Mouse (Mus musculus) v-Abl transformed pro-B cells (cell line): ENCODE results near the gene BC067074.

ENCODE experiments used
- in situ Hi-C, 2 experiments: fragments of 400-800 bp; cut with MboI; formaldehyde crosslinking; loops; one replicate each; pipeline ENCODE4 v1.15.1; 2025; ENCODE audit not compliant: unreplicated experiment in 2 of 2

Gene BC067074

DNA sequence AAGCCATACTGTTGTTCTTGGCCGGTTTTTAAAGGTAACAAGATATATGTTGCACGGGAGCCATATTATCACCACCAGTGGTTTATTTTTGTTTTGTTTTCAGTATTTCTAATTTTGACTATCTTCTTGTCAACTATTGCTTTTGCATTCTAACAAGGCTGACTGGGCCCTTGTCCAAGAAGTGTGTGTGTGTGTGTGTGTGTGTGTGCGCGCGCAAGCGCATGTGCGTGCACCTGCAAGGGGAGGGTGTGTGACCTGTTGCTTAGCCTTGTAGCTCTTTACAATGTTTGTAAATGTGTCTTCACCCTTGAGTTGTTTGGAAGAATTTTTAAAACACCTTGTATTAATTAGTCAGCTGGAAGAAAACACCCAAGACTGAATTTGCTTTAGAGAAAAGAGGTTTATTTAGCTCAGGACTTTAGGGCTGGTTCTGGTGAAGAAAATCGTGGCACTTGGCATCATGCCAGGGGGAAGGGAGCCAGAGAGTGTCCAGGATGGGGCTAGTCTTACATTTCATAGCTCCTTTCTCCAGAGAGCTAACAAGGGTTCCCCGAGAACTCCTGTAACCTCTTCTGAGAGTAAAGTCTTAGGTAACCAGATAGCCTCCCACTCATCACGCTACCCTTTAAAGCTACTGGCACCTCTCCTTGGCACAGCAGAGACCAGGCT is 3.0 kb downstream of the BC067074 start:
- in situ Hi-C loops: no loop called here

DNA sequence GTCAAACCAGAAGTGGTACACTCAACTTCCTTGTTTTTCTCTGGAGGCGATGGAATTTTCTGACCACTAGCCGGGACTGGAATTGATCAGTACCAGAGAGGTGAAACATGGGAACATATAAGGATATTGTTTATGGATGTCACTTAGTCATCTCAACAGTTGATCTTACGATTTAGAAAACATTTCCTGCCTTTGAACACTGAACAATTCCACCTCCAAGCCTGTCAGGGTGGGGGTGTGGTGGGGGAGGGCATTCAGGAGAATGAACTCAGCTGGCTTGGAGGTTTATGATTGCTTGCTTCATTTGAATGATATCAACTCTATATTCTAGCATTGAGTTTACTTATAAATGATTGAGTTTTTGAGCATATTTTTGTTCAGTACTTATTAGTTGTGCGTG is 13.6 kb downstream of the BC067074 start:
- in situ Hi-C loops: no loop called here

DNA sequence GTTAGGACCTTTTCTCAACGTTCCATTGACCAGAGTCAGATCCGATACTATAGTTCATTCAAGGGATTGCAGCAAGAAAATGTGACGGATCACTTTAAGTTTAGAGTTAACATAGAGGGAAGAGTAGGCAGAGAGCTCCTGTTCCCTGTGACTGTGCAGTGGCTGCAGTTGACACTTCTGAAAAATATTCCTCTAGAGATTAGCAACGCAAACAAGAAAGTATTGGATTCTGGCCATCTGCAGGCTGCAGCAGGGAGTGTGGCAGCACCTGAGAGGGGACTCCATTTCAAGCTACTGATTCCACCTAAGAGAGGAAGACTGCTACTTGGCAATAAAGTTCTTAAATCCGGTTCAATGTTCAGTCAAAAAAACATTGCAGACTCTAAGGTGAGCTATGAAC is 26.6 kb downstream of the BC067074 start:
- in situ Hi-C loops: no loop called here

DNA sequence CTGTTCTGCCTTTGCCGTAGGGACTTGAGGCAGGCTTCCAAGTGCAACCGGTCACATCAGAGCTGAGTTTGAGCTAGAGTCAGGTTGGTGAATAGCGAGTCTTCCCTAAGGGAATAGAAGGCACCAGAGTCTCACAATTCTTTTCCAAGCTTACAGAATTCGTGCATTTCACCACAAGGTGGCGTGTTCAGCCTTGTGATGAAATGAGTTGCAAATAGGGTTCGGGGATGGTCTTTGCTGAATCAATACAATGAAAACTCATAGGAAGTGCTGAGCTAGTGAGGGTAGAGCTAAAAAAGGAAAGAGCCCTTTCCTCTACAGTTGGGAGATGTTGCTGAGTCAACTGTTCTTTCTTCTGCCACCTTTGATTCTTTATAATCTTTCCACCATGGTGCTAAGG is 29.0 kb downstream of the BC067074 start:
- in situ Hi-C loops: no loop called here

- in situ Hi-C loops: no loop called here
Measured at GRCm38 (mm10) chr13:113324241-113324640, 31.3 kb downstream of the BC067074 start.

DNA sequence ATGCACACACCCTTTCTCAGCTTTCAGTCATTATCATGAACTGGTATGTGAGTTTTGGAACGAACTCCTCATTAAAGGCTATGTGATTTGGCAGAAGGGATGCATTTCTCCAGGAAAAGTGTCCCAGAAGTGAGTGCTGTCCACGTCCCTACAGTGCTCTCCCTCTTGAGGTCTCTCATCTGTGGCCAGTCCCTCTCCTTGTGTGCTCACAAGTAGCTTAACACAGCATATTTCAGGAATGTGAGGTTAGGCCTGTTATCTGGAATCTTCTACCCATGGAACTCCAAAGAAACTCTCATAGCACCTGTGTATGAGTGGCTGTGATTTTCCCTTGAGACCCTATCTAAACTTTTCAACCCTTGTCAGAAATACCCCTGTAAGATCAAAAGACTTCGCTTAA is 32.7 kb downstream of the BC067074 start:
- in situ Hi-C loops: loop anchor here (25.0 kb wide), 1 partner anchor 287 kb away; the partner anchor contains the start of gene Snx18 (in 2 of the 2)

DNA sequence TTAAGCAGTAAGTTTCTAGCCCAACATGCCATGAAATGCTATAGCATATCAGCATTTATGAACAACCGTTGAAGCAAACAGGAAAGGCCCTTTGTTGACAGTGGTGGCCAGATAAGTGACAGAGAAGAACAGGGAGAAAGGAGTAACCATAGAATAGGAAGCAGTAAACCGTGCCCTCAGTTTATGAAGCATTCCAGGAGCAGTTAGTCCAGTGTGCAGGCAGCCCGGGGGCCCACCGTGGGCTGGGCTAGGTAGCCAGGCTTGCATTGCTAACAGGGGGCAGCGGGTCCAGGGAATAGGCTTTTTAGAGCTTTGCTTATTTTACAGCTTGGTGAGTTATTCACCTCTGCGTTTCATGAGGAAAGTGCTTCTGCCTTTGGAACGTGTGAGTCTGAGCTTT is 39.3 kb downstream of the BC067074 start:
- in situ Hi-C loops: loop anchor here (25.0 kb wide), 1 partner anchor 280 kb away; the partner anchor contains the start of gene Snx18 (in 2 of the 2)

DNA sequence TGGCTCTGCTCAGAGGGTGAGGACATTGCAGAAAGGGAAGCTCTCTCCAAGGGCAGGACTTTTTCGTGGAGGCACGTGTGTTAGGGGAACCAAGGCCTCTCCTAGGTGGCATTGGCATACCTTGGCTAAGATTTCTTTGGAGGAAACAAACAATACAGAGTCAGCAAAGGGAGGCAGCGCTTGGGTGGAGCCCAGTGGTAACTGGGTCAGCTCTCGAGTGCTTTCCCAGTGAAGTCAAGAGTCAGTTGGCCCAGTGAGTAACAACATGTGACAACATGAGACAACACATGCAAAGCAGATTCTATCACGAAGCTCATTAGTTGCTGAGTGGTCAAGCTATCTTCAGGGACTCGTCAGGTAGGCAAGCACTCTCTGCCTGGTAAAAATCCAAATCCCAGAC is 40.4 kb downstream of the BC067074 start:
- in situ Hi-C loops: loop anchor here (25.0 kb wide), 1 partner anchor 279 kb away; the partner anchor contains the start of gene Snx18 (in 2 of the 2)

DNA sequence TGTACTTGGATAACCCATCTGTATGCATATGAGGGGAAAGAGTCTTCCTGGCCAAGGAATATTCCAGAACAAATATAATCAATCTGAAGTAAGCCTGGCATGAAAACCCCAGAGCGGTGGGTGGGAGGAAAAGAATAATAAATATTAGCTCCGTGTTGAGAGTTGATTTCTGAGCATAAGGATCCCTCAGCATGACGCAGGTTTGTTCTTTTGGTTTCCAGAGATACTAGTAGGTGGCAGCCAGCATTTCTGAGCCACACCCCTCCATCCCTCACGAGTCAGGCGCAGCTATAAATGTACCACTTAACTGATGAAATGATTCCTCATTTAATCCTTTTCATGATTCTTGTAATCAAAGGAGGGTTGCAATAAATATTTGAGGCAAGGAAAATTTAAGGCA is 41.0 kb downstream of the BC067074 start:
- in situ Hi-C loops: loop anchor here (25.0 kb wide), 1 partner anchor 278 kb away; the partner anchor contains the start of gene Snx18 (in 2 of the 2)

DNA sequence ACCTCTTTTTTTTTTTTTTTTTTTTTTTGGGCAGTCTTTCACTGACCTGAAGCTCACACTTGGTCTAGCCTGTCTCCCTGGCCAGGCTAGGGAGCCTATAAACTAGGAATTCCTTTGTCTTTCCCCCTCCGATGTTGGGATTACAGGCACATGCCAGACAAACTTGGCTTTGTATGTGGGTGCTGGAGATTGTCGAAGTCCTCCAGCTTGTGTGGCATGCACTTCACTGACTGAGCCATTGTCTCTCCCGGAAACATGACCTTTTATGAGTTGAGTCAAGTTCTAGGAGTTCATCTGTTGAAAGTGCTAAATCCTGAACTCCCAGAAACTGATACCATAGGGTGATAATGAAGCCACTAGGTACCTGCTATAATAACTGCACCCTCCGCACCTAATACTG is 41.8 kb downstream of the BC067074 start:
- in situ Hi-C loops: loop anchor here (25.0 kb wide), 1 partner anchor 278 kb away; the partner anchor contains the start of gene Snx18 (in 2 of the 2)

- in situ Hi-C loops: loop anchor here (25.0 kb wide), 1 partner anchor 275 kb away; the partner anchor contains the start of gene Snx18 (in 2 of the 2)
Measured at GRCm38 (mm10) chr13:113337223-113337858, 44.4 kb downstream of the BC067074 start.

- in situ Hi-C loops: loop anchor here (25.0 kb wide), 1 partner anchor 272 kb away; the partner anchor contains the start of gene Snx18 (in 2 of the 2)
Measured at GRCm38 (mm10) chr13:113340644-113341043, 47.7 kb downstream of the BC067074 start.

- in situ Hi-C loops: loop anchor here (25.0 kb wide), 1 partner anchor 271 kb away; the partner anchor contains the start of gene Snx18 (in 2 of the 2)
Measured at GRCm38 (mm10) chr13:113341161-113341560, 48.2 kb downstream of the BC067074 start.

DNA sequence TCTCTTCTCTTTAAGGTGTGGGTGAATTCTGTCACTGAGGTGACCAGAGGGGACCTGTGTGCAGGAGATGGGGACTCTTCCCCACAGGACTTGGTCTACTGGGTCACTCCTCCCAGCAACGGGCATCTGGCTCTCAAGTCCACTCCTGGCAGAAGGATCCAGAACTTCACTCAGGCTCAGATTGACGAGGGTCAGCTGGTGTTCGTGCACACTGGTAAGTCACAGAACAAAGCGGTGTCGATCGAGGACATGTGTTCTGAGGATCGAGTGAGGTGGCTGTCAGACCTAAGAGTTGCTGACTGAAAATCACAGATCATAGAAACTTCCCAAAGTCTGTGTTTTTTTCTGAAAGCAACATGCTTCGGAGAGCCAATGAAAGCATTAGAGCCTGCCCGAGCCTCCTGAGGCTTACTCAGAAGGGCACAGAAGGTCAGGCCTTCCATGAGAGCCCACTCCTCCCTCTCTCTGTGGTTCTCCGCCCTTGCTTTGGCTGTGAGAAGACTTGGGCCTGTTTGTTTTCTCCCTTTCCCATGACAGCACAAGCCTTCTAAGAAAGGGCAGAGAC is 49.5 kb downstream of the BC067074 start:
- in situ Hi-C loops: loop anchor here (25.0 kb wide), 1 partner anchor 270 kb away; the partner anchor contains the start of gene Snx18 (in 2 of the 2)

DNA sequence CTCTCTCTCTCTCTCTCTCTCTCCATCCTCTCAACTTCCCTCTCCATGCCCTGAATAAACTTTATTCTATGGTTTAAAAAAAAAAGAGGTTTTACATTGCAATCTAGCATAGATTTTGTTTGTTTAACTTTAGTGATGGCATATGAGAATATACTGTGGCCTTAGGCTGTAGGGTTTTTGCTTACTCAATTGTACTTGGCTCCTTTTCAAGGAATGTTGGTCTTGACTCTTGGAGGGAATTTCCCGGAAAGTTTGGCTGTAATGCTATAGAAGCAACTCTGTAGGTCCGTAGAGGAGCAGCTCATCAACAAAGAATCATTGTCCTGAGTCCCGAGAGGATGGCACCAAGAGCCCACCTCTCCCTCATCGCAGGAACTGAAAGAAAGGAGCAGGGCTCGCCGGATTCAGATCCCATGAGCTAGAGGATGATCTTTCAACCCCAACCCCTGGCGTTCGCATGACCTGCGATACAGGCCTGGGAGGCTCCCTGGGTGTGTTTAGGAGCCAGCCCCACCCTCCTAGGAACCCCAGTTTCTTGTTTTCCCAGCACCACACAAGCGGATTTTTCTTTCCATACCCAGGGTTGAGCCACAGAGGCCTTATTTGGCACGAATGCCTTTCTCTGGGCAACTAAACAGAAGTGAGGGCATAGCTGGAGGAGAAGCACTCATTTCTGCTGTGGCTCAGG is 57.9 kb downstream of the BC067074 start:
- in situ Hi-C loops: no loop called here

DNA sequence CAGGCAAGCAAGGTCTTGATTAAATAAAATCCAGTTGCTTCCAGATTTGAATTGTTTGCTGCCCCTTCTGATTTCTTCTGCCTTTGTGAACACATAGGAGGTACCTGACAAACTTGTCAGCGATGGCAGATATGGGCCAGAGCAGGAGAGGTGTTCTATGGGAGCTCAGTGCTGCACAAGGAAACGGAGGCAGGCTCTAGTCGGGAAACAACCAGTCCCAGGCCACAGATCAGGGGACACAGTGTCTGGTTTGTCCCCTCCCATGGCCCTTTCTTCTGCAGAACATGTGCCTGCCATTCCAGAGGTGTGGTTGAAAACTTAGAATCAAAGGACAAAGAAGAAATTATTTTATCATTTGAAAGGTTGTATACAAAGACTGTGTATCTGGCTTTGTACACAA is 60.6 kb downstream of the BC067074 start:
- in situ Hi-C loops: no loop called here

DNA sequence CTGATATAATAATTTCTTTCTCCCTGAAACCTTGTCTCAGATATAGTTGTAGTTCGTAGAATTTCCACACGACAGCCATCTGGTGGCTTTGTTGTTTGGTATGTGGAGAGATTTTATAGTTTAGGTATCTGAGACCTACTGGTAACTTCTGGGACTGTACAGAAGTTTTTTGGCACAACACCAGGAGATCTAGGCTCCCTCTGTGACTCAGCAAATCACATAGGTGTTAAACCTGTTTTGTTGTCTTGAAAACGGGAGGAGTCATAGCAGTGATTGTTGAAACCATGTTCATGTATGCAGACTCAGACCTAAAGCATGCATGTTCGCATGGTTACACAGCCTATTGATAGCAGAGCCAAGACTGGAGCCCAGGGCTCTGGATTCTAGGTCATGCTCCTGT is 61.0 kb downstream of the BC067074 start:
- in situ Hi-C loops: no loop called here

DNA sequence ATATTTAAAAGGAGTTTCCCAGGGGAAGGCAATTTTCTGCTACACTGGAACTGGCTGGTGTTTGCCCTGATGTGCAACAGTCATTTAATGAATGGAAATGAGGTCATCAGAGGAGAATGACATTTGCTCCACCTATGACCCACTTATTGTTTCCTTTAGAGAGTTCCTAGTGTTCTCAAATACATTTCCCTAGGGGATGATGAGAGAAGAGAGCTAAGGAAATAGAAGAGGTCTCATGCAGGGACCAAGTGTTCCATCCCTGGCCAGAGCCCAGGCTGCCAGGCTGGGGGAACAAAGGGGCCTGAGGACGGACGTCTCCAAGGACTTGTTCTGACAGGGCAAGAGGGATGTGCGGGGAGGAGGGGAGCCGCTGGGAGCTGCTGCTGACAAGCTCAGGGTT is 62.1 kb downstream of the BC067074 start:
- in situ Hi-C loops: no loop called here

DNA sequence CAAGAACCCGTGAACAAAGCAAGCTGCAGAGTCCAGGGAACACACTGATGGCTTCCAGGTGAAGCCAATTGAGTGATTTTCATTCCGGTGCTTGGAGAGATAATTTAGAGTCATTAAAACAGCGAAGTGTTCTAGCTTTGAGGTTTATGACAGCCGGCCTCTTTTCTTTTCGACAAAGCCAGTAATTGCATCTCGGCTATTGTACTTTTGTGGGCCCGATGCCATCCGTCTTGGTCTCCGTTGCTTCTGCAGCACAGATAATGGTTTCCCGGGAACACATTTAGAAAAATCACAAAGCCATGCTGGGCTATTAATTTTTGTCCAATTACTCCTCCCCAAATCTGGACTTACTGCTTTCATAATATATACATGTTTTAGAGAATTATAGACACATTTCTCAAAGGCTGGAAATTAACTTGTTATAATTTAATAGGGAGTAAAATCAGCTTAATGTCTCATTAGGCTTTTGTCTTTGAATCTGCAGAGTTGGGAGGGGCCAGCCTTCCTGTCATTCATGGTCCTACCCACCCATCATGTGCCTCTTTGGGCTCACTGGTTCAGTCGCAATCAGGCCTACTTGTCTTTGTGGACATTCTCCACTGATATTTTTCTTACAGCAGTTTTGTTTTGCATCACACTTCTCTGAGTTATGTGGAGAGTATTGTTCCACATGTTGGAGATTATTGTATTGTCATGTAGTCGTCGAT is 64.6 kb downstream of the BC067074 start:
- in situ Hi-C loops: no loop called here

- in situ Hi-C loops: no loop called here
Measured at GRCm38 (mm10) chr13:113359676-113360075, 66.7 kb downstream of the BC067074 start.
